Mouse (Mus musculus) thymus, postnatal 10 days (tissue): ENCODE results near the gene Slc8a1.

Experiments used
- DNase-seq, 2 experiments: peaks; one replicate each; pipeline ENCODE4 v3.0.0; 2021; ENCODE audit warnings: low spot score in 2 of 2

Gene Slc8a1

DNA sequence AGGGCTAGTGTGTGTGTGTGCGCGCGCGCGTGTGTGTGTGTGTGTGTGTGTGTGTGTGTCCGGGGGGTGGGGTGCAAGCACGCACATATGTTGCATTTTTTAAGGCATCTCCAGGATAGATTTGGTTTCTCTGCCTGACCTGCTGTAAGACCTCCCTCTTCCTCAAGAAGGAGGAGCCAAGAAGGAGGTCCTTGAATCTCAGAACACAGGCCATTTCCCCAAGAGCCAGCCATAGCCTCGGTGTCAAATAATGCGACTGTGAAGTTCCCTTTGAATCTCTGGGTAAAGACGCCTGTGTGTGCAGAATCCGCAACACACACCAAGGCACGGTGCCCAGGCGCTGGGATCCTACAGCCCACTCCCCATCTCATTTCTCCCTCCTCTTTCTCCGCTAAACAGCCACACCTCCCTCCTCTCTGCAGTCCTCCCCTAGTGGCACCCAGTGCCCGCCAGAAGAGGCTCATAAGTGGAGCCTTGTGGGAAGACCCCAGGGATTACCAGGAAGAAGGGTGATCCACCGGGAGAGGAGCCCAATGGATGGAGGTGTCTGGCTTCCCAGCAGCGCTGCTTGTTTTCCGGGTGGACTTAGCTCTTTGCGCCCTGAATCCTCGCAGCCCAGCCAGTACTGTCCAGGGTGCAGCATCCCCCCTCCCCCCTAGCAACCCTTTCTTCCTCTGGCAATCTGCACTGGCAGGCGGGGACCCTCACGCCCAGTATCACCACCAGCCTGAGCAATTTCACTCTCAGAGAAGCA is 68.9 kb downstream of the Slc8a1 start:
- DNase-seq, result no peak

- no peak for DNase-seq
Measured at GRCm38 (mm10) chr17:81668466-81668865, 69.7 kb downstream of the Slc8a1 start.

- no peak for DNase-seq
Measured at GRCm38 (mm10) chr17:81667935-81668334, 70.2 kb downstream of the Slc8a1 start.

DNA sequence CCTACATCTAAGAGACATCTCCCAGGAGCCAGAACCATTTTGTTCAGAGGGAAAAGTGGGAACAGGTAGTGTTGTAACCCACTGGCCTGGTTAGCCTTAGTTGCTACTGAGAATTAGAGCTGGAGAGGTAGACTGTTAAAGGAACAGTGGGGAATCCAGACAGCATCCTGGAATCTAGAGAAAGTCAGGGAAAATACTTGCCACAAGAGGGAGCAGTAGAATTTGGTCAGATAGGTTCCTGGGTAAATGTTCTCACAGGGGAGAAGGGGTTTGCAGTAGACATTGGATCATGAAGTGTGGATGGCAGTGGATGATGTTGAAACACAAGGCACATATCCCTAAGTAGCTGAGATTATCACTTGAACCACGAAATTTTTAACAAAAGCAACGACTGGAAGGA is 71.6 kb downstream of the Slc8a1 start:
- DNase-seq, result no peak

DNA sequence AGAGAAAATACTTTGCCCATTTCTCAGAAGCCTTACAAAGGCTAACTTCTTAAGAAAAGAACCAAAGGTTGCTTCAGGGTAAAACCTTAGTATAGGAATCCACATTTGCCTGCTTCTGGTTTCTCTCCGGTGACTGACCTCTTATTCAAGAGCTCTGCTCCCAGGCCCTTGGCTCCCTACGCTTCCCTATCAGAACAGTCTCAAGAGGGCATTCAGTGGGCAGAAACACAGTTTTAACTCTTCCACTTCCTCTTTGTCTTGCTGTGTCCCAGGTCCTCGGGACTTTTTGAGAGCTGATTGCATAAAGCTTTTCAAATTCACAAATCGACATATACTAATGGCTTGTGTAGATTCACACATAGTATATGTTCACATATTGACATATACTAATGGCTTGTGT is 73.3 kb downstream of the Slc8a1 start:
- no peak for DNase-seq

DNA sequence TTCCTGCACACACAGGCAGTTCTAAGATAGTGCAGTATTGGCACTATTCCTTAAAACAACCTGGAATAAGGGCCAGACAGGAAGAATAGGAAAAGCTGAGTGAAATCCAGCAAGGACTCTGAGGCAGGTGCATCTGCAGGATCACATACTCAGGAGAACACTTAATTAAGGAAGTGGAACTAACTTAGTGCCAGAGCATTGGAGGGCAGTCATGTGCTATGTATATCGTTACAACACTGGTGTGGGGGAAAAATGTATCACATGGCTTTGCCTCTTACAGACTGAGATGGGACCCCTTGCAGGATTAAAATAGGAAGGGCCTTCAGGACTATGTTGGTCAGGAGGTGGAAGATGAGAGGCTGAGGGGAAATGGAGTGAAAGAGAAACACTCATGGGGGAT is 80.3 kb downstream of the Slc8a1 start:
- DNase-seq, result no peak

DNA sequence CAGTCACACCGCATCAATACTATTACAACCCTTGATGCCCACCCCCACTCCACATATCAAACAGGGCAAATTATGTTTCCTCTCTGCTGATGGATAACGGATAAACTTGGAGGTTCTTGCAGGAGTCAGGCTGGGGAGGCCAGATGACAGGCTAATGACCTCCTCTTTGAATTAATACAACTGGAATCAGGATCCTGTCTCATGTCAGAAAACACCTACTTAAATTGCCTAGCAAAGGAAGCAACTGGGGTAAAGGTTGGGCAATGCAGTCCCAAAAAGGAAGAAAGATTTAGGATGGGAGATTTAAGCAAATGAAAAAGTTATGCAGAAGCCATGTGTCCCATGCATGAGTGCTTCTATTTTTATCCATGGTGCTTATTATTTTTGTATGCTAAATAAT is 83.6 kb downstream of the Slc8a1 start:
- DNase-seq, result no peak

DNA sequence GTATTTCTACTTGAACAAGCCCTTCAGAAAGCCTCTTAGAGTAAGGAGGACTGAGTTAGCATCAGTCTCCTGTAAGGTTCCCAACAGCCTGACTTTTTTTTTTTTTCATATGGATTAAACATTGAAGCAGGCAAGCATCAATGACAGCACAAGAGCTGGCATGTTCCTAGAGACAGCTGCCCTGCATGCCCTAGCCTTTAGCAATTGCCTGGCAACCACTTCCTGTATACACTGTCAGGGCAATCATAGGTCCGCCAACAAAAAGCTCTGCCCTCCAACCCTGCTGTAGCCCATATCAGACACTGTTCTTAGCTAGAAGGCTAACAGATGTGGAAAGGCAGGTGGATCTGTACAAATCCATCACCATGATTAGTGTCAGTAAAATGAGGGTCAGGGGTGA is 85.2 kb downstream of the Slc8a1 start:
- DNase-seq, result no peak

DNA sequence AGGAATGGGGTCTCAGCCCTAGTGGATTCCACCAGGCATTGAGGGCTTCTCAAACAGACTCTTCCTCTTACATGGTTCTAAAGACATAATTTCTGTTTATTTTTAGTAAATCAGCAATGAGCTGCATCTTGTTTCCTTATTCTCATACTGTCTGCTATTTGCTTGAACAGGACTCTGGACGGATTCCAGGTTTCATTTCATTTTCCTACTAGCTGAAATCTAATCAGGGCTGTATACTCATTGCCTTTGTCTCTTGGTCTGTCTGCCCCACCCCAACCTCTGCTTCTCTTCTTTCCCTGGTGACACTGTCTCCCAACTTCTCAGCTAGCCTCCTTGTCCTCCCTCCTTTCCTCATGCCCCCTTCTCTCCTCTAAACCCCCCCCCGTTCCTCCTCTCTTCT is 101.4 kb downstream of the Slc8a1 start:
- DNase-seq, result no peak

DNA sequence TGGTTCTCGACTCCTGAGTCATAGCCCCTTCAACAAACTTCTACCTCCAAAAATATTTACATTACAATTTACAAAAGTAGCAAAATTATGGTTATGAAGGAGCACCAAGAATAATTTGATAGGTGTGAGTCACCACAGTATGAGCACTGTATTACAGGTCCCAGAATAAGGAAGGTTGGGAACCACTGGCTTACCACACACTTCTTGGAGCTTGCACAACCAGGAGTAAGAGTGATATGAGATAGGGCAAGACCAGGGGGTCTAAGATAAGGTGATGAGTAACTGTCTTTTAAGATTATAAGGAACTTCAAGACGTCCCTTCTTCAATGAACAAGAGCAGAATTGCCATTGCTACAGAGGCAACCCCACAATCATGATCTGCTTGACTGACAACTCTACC is 107.7 kb downstream of the Slc8a1 start:
- DNase-seq, result no peak

- no peak for DNase-seq
Measured at GRCm38 (mm10) chr17:81621188-81621644, 117.0 kb downstream of the Slc8a1 start.

DNA sequence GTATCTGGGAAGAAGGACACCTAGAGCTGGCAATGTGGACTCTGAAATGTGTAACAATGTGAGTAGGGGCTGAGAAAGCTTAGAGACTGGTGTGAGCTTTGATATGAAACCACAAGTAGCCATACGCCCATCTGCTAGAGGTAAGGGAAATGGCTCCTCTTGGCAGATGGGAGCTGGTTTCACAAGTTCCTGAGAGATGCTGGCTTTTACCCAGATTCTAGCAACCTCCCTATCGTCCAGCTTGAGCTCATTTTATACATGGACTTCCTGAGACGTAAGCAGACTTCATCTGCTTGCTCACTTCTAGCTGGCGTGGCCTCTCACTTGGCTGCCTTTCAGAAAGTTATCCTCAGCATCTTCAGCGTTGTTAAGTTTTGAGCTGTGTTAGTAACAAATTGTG is 119.7 kb downstream of the Slc8a1 start:
- DNase-seq, result no peak

DNA sequence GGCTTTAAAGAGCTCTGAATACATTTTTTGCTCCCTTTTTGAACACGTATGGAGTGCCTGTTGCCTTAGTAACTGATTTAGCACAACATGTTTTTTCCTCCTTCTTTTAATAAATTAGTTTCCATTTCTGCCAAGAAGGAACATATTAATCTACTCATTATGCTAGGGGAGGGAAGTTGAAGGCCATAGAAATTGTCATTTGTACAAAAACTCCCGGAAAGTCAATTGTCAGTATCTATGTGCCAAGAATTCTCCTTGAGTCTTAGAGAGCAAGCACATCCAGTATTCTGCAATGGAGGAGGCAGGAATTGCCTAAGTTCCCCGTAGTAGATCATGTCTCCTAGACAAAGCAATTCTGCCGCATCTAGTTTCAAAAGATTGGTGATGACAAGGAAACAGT is 121.9 kb downstream of the Slc8a1 start:
- no peak for DNase-seq

DNA sequence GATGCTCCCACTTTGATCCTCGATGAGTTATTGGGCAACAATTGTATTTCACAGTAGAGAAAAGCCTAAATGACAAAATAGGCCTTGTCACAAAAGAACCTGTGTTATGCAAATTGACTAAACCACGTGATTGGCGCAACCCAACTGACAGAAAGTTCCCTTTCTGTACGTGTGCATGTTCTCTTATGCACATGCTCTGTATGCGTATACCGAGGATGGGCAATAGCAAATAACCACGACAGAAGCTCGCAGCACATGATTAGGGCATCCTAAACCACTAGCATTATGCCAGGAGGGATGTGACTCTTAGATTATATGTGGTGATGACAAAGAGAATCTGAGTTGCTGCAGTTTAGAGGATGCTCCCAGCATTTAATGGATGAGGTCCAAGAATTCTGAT is 122.8 kb downstream of the Slc8a1 start:
- no peak for DNase-seq

DNA sequence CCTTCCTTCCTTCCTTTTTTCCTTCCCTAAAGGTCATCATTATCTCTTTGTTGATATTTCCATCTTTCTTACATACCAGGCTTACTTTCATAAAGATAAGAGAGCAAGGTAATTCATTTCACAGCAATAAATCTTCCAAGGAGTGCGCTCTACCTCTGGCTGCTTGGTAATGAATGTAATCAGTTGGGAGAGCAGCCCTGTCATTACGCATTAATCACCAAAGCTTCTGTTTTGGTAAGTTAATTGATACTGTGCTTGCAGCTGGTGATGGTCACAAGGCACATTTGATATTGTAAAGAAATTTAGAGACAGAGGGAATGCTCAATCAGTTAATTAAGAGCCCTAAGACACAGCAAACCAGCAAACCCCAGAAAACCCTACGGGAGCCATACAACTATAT is 130.7 kb downstream of the Slc8a1 start:
- no peak for DNase-seq

DNA sequence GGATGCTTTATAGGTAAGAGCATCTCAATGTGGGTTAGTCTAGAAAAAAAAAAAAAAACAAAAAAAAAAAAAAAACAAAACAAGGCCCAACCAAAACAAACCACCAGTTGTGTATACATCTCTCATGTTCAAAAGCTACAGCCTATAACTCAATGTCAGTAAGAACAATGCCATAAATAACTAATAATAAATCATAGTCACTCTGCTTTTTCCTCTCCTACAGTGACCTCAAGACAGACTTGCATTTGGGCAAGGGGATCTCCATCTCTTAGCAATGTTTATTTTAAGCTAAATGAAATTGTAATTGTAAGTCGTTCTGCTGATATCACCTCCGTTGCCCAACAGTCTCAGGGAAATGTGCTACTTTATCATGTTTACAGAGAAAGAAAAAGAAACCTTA is 132.1 kb downstream of the Slc8a1 start:
- no peak for DNase-seq

- no peak for DNase-seq
Measured at GRCm38 (mm10) chr17:81605219-81605660, 132.9 kb downstream of the Slc8a1 start.

DNA sequence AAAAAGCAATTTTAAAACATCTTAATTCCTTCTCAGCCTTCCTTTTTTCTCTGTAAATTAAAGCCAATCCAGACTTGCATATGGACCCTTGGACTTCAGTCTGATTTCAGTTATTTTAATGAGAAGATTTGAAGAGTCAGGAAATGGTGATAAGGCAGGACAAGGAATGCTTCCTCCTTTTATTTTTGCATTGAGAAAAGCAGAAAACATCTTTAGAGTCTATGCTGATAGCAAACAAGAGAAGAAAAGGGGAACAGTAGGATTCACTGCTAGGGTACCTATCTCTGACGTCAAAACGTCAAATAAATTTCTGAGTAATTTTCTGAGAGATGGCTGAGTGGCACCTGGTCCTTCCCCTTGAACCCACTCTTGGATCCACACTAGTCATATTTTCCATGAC is 139.1 kb downstream of the Slc8a1 start:
- no peak for DNase-seq

DNA sequence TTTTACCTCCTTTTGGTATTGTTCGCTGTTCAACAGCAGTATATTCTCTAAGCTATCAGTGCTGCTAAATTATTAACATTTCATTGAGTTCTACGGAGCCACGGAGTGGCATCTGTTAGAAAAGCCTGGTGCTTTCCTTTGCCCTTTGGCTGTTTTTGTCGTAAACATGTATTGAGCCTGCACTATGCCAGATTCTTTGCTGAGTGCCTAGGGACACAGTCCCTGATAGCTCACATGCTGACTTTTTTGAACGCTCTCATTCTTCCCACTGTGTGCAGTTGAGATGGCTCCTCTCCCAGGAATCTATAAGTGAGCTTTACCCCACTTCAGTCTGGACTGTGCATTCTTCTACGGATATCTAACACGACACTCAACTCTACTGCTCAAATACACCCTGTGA is 148.4 kb downstream of the Slc8a1 start:
- DNase-seq, result no peak

DNA sequence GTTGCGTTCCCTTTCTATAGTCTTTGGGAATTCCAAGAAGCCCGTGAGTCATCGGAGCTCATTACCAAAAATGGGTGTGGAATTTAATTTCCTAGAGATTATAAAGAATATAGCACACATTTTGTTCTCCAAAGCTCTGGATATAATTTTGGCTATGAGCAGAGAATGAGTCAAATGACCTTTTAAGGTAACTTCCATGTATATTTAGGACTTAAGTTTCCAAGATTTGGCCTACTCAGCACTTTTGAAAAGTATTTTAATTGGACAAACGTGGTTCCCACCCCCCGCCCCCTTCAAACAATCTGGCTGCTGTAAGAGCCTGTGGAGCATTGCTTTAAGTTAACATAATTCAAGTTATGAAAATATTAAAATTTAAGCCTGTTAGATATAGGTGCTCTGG is 151.4 kb downstream of the Slc8a1 start:
- no peak for DNase-seq

DNA sequence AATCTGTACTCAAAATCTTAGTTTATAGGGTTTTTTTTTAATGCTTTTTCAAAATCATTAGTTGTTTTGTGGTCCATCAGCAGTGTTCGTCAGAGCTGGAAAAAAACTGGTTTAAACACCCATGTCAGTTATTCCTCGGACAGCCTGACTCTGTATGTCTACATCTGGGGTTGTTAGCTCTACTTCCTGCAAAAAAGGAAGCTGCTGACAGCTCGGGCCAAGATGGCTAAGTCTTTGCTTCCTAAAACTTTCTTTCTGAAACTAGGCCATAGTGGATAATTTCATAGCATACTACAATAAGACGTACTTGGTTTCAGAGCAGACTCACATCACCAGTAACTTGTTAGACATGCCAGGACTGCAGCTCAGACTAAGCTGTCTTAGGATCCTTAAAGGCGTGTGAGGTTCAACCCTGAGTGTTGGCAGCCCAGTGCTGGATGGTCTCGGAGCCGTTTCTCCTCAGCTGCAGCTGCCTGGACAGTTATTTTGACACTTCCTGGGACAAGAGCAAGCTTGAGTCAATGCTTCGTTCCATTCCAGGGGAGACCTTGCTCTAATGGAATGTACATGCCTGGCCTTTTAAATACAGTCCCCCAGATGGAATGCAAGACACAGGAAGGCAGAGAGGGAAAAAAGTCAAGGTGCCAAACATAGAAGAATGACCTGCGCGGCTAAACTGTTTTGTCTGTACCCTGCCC is 158.3 kb downstream of the Slc8a1 start:
- no peak for DNase-seq

DNA sequence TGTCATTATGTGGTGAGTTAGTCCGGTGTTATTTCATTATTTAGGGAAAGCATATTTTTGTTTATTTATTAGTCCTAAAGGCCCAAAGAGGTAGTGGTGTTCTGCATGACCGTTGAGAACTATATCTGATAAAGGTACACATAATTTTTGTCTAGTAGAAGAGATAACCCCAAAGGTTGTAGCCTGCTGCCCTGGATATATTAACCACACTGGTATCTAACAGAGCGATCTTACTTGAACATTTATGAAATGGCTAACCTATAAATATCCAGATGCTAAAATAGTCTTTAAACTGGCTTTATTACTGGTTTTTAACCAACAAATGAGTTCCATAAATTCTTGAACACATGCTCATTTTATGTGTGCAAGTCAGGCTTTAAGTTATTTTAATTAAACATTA is 161.3 kb downstream of the Slc8a1 start:
- no peak for DNase-seq

- no peak for DNase-seq
Measured at GRCm38 (mm10) chr17:81565634-81566372, 172.4 kb downstream of the Slc8a1 start.
